Mouse (Mus musculus) erythroid progenitor cell, adult 5-6 weeks (primary cell): ENCODE measurements around the gene Zfp322a. TPM values are rescaled to one million over a fixed set of nuclear protein-coding genes. Genes with fewer than 3 reads are reported as not detected.
"Not testable (repeated sequence)": the region's sequence is repeated elsewhere in the genome, so short reads cannot be mapped to it uniquely, and the experiment has no call there.

Experiments
- ATAC-seq: replicated peaks from 2 replicates; pipeline ENCODE4 v1.8.0; 2016; ENCODE audit warnings: moderate number of reproducible peaks, mild to moderate bottlenecking, moderate TSS enrichment, inconsistent platforms; ENCODE audit not compliant: poor library complexity, low FRiP score, severe bottlenecking
- total RNA-seq, 2 experiments: library from RNA; stranded (forward) in 1 of 2; stranded (reverse) in 1 of 2; fragments of 150-400 nt in 1 of 2; fragments of 186-747, 209-891 nt in 1 of 2; gene quantifications; 2 replicates each; pipeline versions ENCODE4 v1.2.3 to v1.2.4; 2015 to 2017; ENCODE audit warnings: low replicate concordance in 2 of 2

Zfp322a gene
- total RNA-seq, 2 experiments from 2014 or later, result 15.1 to 48.1 TPM

- ATAC-seq, result not testable (repeated sequence)
Measured at GRCm38 (mm10) chr13:23354541-23354940, 14.5 kb downstream of the Zfp322a start.

DNA sequence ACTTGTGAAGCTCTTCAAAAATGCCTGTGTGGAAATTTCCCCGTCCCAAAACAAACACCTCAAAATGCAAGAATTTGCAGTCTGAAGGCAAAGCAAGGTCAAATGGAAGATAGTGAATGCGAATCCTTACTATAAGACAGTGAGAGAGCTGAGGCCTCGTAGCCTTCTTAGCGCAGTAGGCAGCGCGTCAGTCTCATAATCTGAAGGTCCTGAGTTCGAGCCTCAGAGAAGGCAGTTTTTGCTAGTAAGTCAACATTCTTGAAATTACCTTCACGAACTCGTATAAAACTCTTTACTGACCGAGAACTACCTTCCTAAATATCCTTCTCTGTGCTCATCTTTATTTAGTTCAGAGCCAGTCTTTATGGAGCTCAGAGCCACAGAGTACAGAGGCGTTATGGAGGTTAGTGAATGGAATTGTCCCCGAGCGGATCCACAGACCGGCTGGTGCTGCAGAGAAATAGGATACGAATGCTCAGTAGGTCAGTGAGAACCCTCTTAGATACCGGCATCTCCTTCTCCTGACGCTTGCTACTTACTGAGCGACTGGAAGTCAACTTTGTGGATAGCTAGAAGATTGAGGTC, 51.6 kb downstream of the Zfp322a start:
- ATAC-seq, result no peak

DNA sequence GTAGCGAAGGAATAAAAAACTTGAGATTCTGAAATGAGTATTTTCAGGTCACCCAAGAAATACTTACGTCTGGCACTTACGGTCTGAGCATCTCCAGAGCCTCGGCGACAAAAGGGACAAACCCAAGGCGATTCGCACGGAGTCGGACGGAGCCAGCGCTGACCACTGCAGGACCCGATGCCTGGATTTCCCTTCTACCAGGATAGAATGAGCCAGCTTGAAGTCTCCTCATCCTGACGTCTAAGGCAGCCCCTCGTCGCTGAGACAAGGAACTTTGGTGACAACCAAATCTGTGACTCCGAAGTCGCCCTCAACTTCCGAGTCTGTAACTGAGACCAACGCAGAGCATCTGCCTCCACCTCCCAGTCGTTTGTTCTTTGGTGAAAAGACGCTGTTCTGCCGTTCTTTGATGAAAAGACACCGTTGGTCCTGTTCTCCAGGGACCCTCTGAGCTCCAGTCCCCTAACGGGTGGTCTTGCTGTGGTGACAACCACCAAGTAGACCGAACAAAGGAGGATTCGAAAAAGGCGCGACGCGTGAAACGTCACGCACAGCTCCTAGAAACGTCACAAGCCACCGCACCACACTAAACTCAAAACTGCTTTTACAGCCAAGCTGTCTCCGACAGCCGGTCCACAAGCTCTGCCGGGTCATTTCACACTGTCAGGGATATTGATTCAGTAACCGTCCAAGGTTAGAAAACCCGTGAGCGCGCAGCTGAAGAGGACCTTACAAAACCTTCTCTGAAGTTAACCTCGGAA, 55.9 kb downstream of the Zfp322a start:
- no peak for ATAC-seq

DNA sequence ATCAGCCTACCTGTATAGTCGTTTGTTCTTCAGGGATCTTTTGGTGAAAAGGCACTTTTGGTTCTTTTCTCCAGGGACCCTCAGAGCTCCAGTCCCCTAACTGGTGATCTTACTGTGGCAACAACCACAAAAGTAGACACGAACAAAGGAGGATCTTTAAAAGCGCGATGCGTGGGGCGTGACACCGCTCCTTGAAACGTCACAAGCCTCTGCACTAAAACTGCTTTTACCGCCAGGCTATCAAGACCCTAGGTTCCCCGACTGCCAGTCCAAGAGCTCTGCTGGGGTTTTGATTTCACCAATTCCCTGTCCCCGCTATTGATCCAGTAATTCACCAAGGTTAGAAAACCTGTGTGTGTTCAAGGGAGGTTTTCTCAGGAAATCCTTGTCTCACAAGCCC, 59.0 kb downstream of the Zfp322a start:
- no peak for ATAC-seq

- ATAC-seq, result no peak
Measured at GRCm38 (mm10) chr13:23309495-23310011, 59.5 kb downstream of the Zfp322a start.

GRCm38 (mm10) chr13:23308639-23309307, 60.2 kb downstream of the Zfp322a start:
- not testable (repeated sequence) for ATAC-seq

DNA sequence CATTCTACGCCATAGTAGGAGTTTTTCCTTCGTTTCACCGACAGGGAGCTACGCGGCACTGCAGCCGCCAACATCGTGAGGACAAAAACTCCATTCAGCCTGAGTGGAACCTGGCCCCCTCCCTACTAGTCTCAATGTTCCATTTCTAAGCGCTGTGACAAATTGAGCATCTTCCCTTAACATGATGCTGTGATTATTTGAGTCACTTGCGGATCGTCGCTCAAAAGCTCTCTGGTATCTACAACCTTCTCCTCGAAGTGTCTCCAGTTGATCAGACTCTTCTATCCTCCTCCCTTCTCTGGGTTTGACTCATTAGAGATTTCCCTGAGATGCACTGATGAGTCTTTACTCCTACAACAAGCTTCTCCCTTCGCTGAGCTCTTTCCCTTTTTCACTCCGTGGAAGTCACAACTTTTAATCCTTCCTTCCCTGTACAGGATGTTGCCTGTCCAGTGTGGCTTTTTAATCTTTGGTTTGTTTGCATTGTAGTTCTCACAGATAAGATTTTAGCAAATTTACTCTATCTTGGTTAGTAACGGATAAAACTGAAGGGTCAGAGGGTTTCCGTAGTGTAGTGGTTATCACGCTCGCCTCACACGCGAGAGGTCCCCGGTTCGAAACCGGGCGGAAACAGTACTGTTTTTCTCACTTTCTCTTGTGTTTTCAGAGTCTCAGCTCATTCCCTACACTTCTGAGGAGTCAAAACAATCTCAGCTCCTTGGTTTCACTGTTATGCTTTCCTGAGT, 61.8 kb downstream of the Zfp322a start:
- no peak for ATAC-seq

GRCm38 (mm10) chr13:23306707-23307068, 62.3 kb downstream of the Zfp322a start:
- ATAC-seq, result no peak

Other genes with a start within 250 kb of the Zfp322a start
- gene Vmn1r218, start 236.1 kb downstream of the Zfp322a start, total RNA-seq (2015; ENCODE audit: low replicate concordance), result not detected in 2 replicates
- not detected in 2 replicates for gene Vmn1r218, start 236.1 kb downstream of the Zfp322a start, total RNA-seq (2017; ENCODE audit: low replicate concordance)
- not detected in 2 replicates for gene Vmn1r219, start 209.9 kb downstream of the Zfp322a start, total RNA-seq (2015; ENCODE audit: low replicate concordance)
- gene Vmn1r219, start 209.9 kb downstream of the Zfp322a start, total RNA-seq (2017; ENCODE audit: low replicate concordance), result not detected in 2 replicates
- not detected in 2 replicates for gene Vmn1r220, start 181.2 kb downstream of the Zfp322a start, total RNA-seq (2015; ENCODE audit: low replicate concordance)
- not detected in 2 replicates for gene Vmn1r220, start 181.2 kb downstream of the Zfp322a start, total RNA-seq (2017; ENCODE audit: low replicate concordance)
- gene Vmn1r221, start 155.1 kb downstream of the Zfp322a start, total RNA-seq (2015; ENCODE audit: low replicate concordance), result not detected in 2 replicates
- not detected in 2 replicates for gene Vmn1r221, start 155.1 kb downstream of the Zfp322a start, total RNA-seq (2017; ENCODE audit: low replicate concordance)
- not detected in 2 replicates for gene Vmn1r222, start 133.3 kb downstream of the Zfp322a start, total RNA-seq (2015; ENCODE audit: low replicate concordance)
- gene Vmn1r222, start 133.3 kb downstream of the Zfp322a start, total RNA-seq (2017; ENCODE audit: low replicate concordance), result not detected in 2 replicates
- gene Vmn1r223, start 122.1 kb downstream of the Zfp322a start, total RNA-seq (2015; ENCODE audit: low replicate concordance), result not detected in 2 replicates
- not detected in 2 replicates for gene Vmn1r223, start 122.1 kb downstream of the Zfp322a start, total RNA-seq (2017; ENCODE audit: low replicate concordance)
- 1.1 and 2.1 TPM in 2 replicates for gene Abt1, start 54.7 kb upstream of the Zfp322a start, total RNA-seq (2015; ENCODE audit: low replicate concordance)
- 1.3 and 1.6 TPM in 2 replicates for gene Abt1, start 54.7 kb upstream of the Zfp322a start, total RNA-seq (2017; ENCODE audit: low replicate concordance)
- gene Btn1a1, start 96.7 kb upstream of the Zfp322a start, total RNA-seq (2015; ENCODE audit: low replicate concordance), result 1.4 and 4.2 TPM in 2 replicates
- 0.90 and 1.4 TPM in 2 replicates for gene Btn1a1, start 96.7 kb upstream of the Zfp322a start, total RNA-seq (2017; ENCODE audit: low replicate concordance)
- gene Btn2a2, start 119.6 kb upstream of the Zfp322a start, total RNA-seq (2015; ENCODE audit: low replicate concordance), result not detected in 2 replicates
- not detected in 2 replicates for gene Btn2a2, start 119.6 kb upstream of the Zfp322a start, total RNA-seq (2017; ENCODE audit: low replicate concordance)
- 323 and 492 TPM in 2 replicates for gene Hist1h4h, start 161.8 kb upstream of the Zfp322a start, total RNA-seq (2015; ENCODE audit: low replicate concordance)
- 3,110 and 3,215 TPM in 2 replicates for gene Hist1h4h, start 161.8 kb upstream of the Zfp322a start, total RNA-seq (2017; ENCODE audit: low replicate concordance)
- 180 and 320 TPM in 2 replicates for gene Hist1h2af, start 164.7 kb upstream of the Zfp322a start, total RNA-seq (2015; ENCODE audit: low replicate concordance)
- gene Hist1h2af, start 164.7 kb upstream of the Zfp322a start, total RNA-seq (2017; ENCODE audit: low replicate concordance), result 7,936 and 7,993 TPM in 2 replicates
- gene Hist1h3g, start 166.2 kb upstream of the Zfp322a start, total RNA-seq (2015; ENCODE audit: low replicate concordance), result 573 TPM in 2 replicates
- 250 and 889 TPM in 2 replicates for gene Hist1h3g, start 166.2 kb upstream of the Zfp322a start, total RNA-seq (2017; ENCODE audit: low replicate concordance)
- 90.1 and 113 TPM in 2 replicates for gene Hist1h2bh, start 174.2 kb upstream of the Zfp322a start, total RNA-seq (2015; ENCODE audit: low replicate concordance)
- 325 and 367 TPM in 2 replicates for gene Hist1h2bh, start 174.2 kb upstream of the Zfp322a start, total RNA-seq (2017; ENCODE audit: low replicate concordance)
- 145 and 158 TPM in 2 replicates for gene Hist1h3f, start 174.8 kb upstream of the Zfp322a start, total RNA-seq (2015; ENCODE audit: low replicate concordance)
- gene Hist1h3f, start 174.8 kb upstream of the Zfp322a start, total RNA-seq (2017; ENCODE audit: low replicate concordance), result 262 and 310 TPM in 2 replicates
- gene Hist1h4f, start 182.4 kb upstream of the Zfp322a start, total RNA-seq (2015; ENCODE audit: low replicate concordance), result 838 and 1,105 TPM in 2 replicates
- 7,675 and 12,079 TPM in 2 replicates for gene Hist1h4f, start 182.4 kb upstream of the Zfp322a start, total RNA-seq (2017; ENCODE audit: low replicate concordance)
- gene Hist1h1d, start 184.1 kb upstream of the Zfp322a start, total RNA-seq (2015; ENCODE audit: low replicate concordance), result 59.1 and 59.8 TPM in 2 replicates
- gene Hist1h1d, start 184.1 kb upstream of the Zfp322a start, total RNA-seq (2017; ENCODE audit: low replicate concordance), result 587 and 674 TPM in 2 replicates
- gene Hist1h3e, start 193.2 kb upstream of the Zfp322a start, total RNA-seq (2015; ENCODE audit: low replicate concordance), result 238 and 264 TPM in 2 replicates
- 387 and 422 TPM in 2 replicates for gene Hist1h3e, start 193.2 kb upstream of the Zfp322a start, total RNA-seq (2017; ENCODE audit: low replicate concordance)
- 4.2 and 33.5 TPM in 2 replicates for gene Hist1h2ae, start 202.0 kb upstream of the Zfp322a start, total RNA-seq (2015; ENCODE audit: low replicate concordance)
- 1,390 and 1,464 TPM in 2 replicates for gene Hist1h2ae, start 202.0 kb upstream of the Zfp322a start, total RNA-seq (2017; ENCODE audit: low replicate concordance)
- 851 and 976 TPM in 2 replicates for gene Hist1h2bg, start 202.2 kb upstream of the Zfp322a start, total RNA-seq (2015; ENCODE audit: low replicate concordance)
- 2,677 and 3,057 TPM in 2 replicates for gene Hist1h2bg, start 202.2 kb upstream of the Zfp322a start, total RNA-seq (2017; ENCODE audit: low replicate concordance)
- 1,210 and 1,460 TPM in 2 replicates for gene Hist1h2bf, start 205.0 kb upstream of the Zfp322a start, total RNA-seq (2015; ENCODE audit: low replicate concordance)
- gene Hist1h2bf, start 205.0 kb upstream of the Zfp322a start, total RNA-seq (2017; ENCODE audit: low replicate concordance), result 1,557 and 1,840 TPM in 2 replicates
- 9.0 and 15.1 TPM in 2 replicates for gene Hist1h2ad, start 205.2 kb upstream of the Zfp322a start, total RNA-seq (2015; ENCODE audit: low replicate concordance)
- gene Hist1h2ad, start 205.2 kb upstream of the Zfp322a start, total RNA-seq (2017; ENCODE audit: low replicate concordance), result 2,771 and 6,356 TPM in 2 replicates
- gene Hist1h3d, start 206.6 kb upstream of the Zfp322a start, total RNA-seq (2015; ENCODE audit: low replicate concordance), result 379 and 393 TPM in 2 replicates
- 236 and 363 TPM in 2 replicates for gene Hist1h3d, start 206.6 kb upstream of the Zfp322a start, total RNA-seq (2017; ENCODE audit: low replicate concordance)
- 1,614 and 1,995 TPM in 2 replicates for gene Hist1h4d, start 212.4 kb upstream of the Zfp322a start, total RNA-seq (2015; ENCODE audit: low replicate concordance)
- 2,133 and 2,242 TPM in 2 replicates for gene Hist1h4d, start 212.4 kb upstream of the Zfp322a start, total RNA-seq (2017; ENCODE audit: low replicate concordance)